Mouse (Mus musculus) CD4-positive, CD25-positive, alpha-beta regulatory T cell, adult 9 weeks (primary cell): ENCODE measurements around the gene Gatb. TPM values are rescaled to one million over a fixed set of nuclear protein-coding genes. Genes with fewer than 3 reads are reported as not detected.

Experiments used
- polyA plus RNA-seq: library from polyadenylated mRNA; unstranded; fragments of 100-300 nt; shearing (Covaris generic); gene quantifications from one replicate; pipeline ENCODE4 v1.2.1, GENCODE M21; 2017

Gatb gene
- 22.9 TPM for polyA plus RNA-seq

GRCm38 (mm10) chr3:85573864-85574830, at the start of gene Gatb:
Gatb (plus strand) TSS chr3:85574119.

Other genes with a start within 250 kb of the Gatb start
- 9.2 TPM for gene Fam160a1, start 243.2 kb downstream of the Gatb start, polyA plus RNA-seq